Mouse (Mus musculus) cerebellum, postnatal 25 days (tissue): ENCODE data around the gene Gm21865.
"Not testable (repeated sequence)": the region's sequence is repeated elsewhere in the genome, so short reads cannot be mapped to it uniquely, and the experiment has no call there.

ENCODE experiments used
- DNase-seq, 2 experiments: peaks; one replicate each; pipeline ENCODE4 v3.0.0; 2021; ENCODE audit warnings: mixed read lengths in 2 of 2

The Gm21865 gene

DNA sequence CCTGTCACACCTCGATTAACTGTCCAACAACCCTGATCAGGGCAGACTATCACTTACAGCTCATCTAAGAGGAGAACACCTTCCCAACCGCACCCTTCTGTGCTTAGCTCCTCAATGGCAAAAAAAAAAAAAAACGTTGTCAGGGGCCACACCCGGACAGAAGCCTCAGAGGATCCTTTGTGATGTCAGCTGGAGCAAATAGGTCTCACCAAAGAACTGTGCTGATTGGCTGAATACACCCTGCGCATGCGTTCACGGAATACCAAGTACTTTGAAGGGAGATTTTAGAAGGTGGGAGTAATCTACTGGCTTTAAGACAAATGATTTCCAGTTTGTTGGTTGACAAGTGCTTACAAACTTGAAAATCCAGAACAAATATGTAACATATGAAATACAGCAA, at the start of gene Gm21865:
Gene Gm21865, minus strand, starts transcription at position 101 of the 400 bp plus-strand sequence.
- not testable (repeated sequence) for DNase-seq
